Mouse (Mus musculus) heart, adult 2 months (tissue): Measurements from ENCODE around the gene Alg5. TPM values are rescaled to one million over a fixed set of nuclear protein-coding genes. Genes with fewer than 3 reads are reported as not detected.

Experiments
- DNase-seq, 2 experiments: peaks; one replicate each; pipeline ENCODE4 v3.0.0; 2021
- H3K27ac ChIP-seq: fragments of 200-600 bp; 2 replicates; pipeline ENCODE4 v1.8.1; 2022
- H3K27me3 ChIP-seq: fragments of 200-500 bp; 2 replicates; pipeline ENCODE4 v1.6.1; 2012; ENCODE audit warnings: mild to moderate bottlenecking, low read length, inconsistent platforms, mixed read lengths; ENCODE audit not compliant: control insufficient read depth, insufficient read depth
- H3K36me3 ChIP-seq: fragments of 200-500 bp; 2 replicates; pipeline ENCODE4 v1.6.1; 2012; ENCODE audit warnings: low read length, inconsistent platforms; ENCODE audit not compliant: control insufficient read depth, insufficient read depth
- H3K4me1 ChIP-seq: fragments of 200-500 bp; 2 replicates; pipeline ENCODE4 v1.6.1; 2011; ENCODE audit warnings: low read length; ENCODE audit not compliant: control insufficient read depth, insufficient read depth
- H3K4me3 ChIP-seq: fragments of 200-600 bp; 2 replicates; pipeline ENCODE4 v1.8.1; 2022
- H3K79me2 ChIP-seq: fragments of 200-500 bp; replicated peaks from 2 replicates; pipeline ENCODE4 v1.6.1; 2012; ENCODE audit warnings: mild to moderate bottlenecking, inconsistent platforms, low read length, moderate library complexity, mixed read lengths; ENCODE audit not compliant: control insufficient read depth, insufficient read depth
- H3K9ac ChIP-seq: fragments of 200-500 bp; 2 replicates; pipeline ENCODE4 v1.6.1; 2012; ENCODE audit warnings: low read depth, mild to moderate bottlenecking, control low read depth, inconsistent platforms, low read length, mixed read lengths
- CTCF ChIP-seq: fragments of 200-600 bp; IDR thresholded peaks from 2 replicates; pipeline ENCODE4 v1.8.1; 2022; ENCODE audit warnings: antibody characterized with exemption, mild to moderate bottlenecking, moderate library complexity
- EP300 ChIP-seq: fragments of 200-500 bp; IDR thresholded peaks from 2 replicates; pipeline ENCODE4 v1.6.1; 2011; ENCODE audit warnings: low read depth, low read length, control low read depth; ENCODE audit not compliant: insufficient read depth
- POLR2A ChIP-seq: fragments of 200-500 bp; IDR thresholded peaks from 2 replicates; pipeline ENCODE4 v1.6.1; 2011; ENCODE audit warnings: mild to moderate bottlenecking, low read depth, low read length, control low read depth; ENCODE audit not compliant: insufficient read depth
- WGBS: fragments of 180-500 bp; shearing (Covaris S2); methylation state at CpG from one replicate; pipeline ENCODE4 v1.1.7; 2018; 5-methylcytosine and 5-hydroxymethylcytosine counted together
- intact Hi-C: fragments of 180-260 bp; cut with DNase I; formaldehyde crosslinking; loops from one replicate; pipeline ENCODE4 v1.15.1; 2025
- polyA plus RNA-seq: library from polyadenylated mRNA; depleted of rRNA; stranded (reverse); fragments of >200 nt; gene quantifications from 2 replicates; pipeline ENCODE4 v1.2.3, GENCODE M21; 2012; rRNA removed
- total RNA-seq, 2 experiments: library from RNA; stranded (reverse); gene quantifications; 2 replicates each; pipeline ENCODE4 v1.2.3; 2021

The Alg5 gene
- total and polyA plus RNA-seq, 3 experiments = 6.9 to 10.5 (median 8.9) TPM

GRCm38 (mm10) chr3:54791822-54792677, 56.7 kb downstream of the Alg5 start:
- TF ChIP-seq POLR2A = no peak
- TF ChIP-seq CTCF = no peak
- no peak for TF ChIP-seq EP300
- 63% methylated on average over 10 of the region's 10 CpGs for WGBS
- Histone ChIP-seq H3K27ac (no peak overlapping the region), H3K27me3 (no peaks in the 10 kb centered on the region), H3K4me1 (no peaks in the 10 kb centered on the region), H3K4me3 (no peak overlapping the region), H3K9ac (no peak overlapping the region), H3K79me2 (no peaks in the 10 kb centered on the region), H3K36me3 (no peaks in the 10 kb centered on the region)
- intact Hi-C loops = no loop called here
- DNase-seq = no peak

GRCm38 (mm10) chr3:54793762-54794161, 58.4 kb downstream of the Alg5 start:
- Histone ChIP-seq H3K27ac (no peak overlapping the region), H3K4me1 (no peaks in the 10 kb centered on the region), H3K36me3 (no peaks in the 10 kb centered on the region), H3K79me2 (no peaks in the 10 kb centered on the region), H3K9ac (no peak overlapping the region), H3K4me3 (no peak overlapping the region), H3K27me3 (no peaks in the 10 kb centered on the region; the same call in 1 of the 2 replicates)
- TF ChIP-seq POLR2A = no peak
- TF ChIP-seq EP300 = no peak
- peak; percentile 46 for TF ChIP-seq CTCF
- DNase-seq = no peak
- 85% methylated on average over 6 of the region's 6 CpGs for WGBS
- intact Hi-C loops = no loop called here

GRCm38 (mm10) chr3:54795379-54795778, 60.0 kb downstream of the Alg5 start:
- Histone ChIP-seq H3K4me3 (no peak overlapping the region), H3K9ac (no peak overlapping the region), H3K36me3 (no peaks in the 10 kb centered on the region), H3K79me2 (no peaks in the 10 kb centered on the region), H3K27ac (no peak overlapping the region), H3K4me1 (no peaks in the 10 kb centered on the region), H3K27me3 (no peaks in the 10 kb centered on the region; the same call in 1 of the 2 replicates)
- no peak for DNase-seq
- TF ChIP-seq POLR2A = no peak
- TF ChIP-seq EP300 = no peak
- no peak for TF ChIP-seq CTCF
- WGBS = 93% methylated on average over 5 of the region's 5 CpGs
- intact Hi-C loops = no loop called here

DNA sequence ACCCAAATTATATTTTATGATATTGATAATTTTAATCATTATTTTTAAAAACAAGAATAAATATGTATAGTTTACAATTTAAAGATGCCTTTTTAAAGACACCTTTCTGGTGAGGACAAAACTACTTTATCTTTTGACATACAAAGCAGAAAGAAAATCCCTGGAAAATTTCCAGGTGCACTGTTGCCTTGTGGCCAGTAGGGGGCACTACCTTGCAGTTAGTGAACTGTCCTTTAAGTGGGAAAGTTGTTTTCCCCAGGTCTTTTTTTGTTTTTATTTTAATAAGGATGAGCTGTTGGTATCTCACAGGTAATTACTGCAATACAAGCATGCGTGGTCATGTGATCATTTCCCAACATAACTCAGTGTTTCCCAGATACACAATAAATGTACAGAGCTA, 60.5 kb downstream of the Alg5 start:
- Histone ChIP-seq H3K4me3 (no peak overlapping the region), H3K9ac (no peak overlapping the region), H3K4me1 (no peaks in the 10 kb centered on the region), H3K27ac (no peak overlapping the region), H3K36me3 (no peaks in the 10 kb centered on the region), H3K27me3 (no peaks in the 10 kb centered on the region; the same call in 1 of the 2 replicates), H3K79me2 (no peaks in the 10 kb centered on the region)
- intact Hi-C loops = no loop called here
- 94% methylated on average over 1 of the region's 1 CpGs for WGBS
- no peak for DNase-seq
- TF ChIP-seq POLR2A (no peak), CTCF (peak; percentile 81)

- no peaks in the 10 kb centered on the region for H3K4me1 ChIP-seq
- peak; percentile 39 to 44 for DNase-seq
- H3K27me3 ChIP-seq = no peaks in the 10 kb centered on the region; the same call in 1 of the 2 replicates
- no peak overlapping the region for H3K9ac ChIP-seq
- no peak for TF ChIP-seq POLR2A
- TF ChIP-seq CTCF = peak; percentile 64
- 35% methylated on average over 16 of the region's 16 CpGs for WGBS
- H3K4me3 ChIP-seq = no peak overlapping the region
- intact Hi-C loops = no loop called here
- no peaks in the 10 kb centered on the region for H3K36me3 ChIP-seq
- no peaks in the 10 kb centered on the region for H3K79me2 ChIP-seq
- no peak overlapping the region for H3K27ac ChIP-seq
These were observed 61.9 kb downstream of the Alg5 start for GRCm38 (mm10) chr3:54797211-54797610.

Other genes starting within 250 kb of the Alg5 start
- gene Supt20, start 42.7 kb upstream of the Alg5 start, total RNA-seq = 10 to 100 TPM; 18.0 to 19.8 TPM
- 22.7 and 26.4 TPM in 2 replicates for gene Supt20, start 42.7 kb upstream of the Alg5 start, polyA plus RNA-seq
- not detected for gene Gm21958, start 21.2 kb upstream of the Alg5 start, total RNA-seq
- not detected in 2 replicates for gene Gm21958, start 21.2 kb upstream of the Alg5 start, polyA plus RNA-seq
- 10 to 100 TPM; 19.0 to 19.7 TPM for gene Exosc8, start 146 bp upstream of the Alg5 start, total RNA-seq
- 10.7 and 19.9 TPM in 2 replicates for gene Exosc8, start 146 bp upstream of the Alg5 start, polyA plus RNA-seq
- 1 to 10 TPM; 1.6 to 3.5 TPM for gene Smad9, start 20.0 kb downstream of the Alg5 start, total RNA-seq
- 1.0 and 1.5 TPM in 2 replicates for gene Smad9, start 20.0 kb downstream of the Alg5 start, polyA plus RNA-seq
- 10 to 100 TPM; 20.5 to 22.3 TPM for gene Rfxap, start 72.3 kb downstream of the Alg5 start, total RNA-seq
- gene Rfxap, start 72.3 kb downstream of the Alg5 start, polyA plus RNA-seq = 8.9 and 11.0 TPM in 2 replicates
- gene Sertm1, start 180.3 kb downstream of the Alg5 start, total RNA-seq = under 1 TPM; 0.20 to 0.26 TPM
- gene Sertm1, start 180.3 kb downstream of the Alg5 start, polyA plus RNA-seq = 0.12 and 0.20 TPM in 2 replicates